Mouse (Mus musculus) heart, embryonic 16.5 days (tissue): ENCODE data around the gene 4933411K16Rik. TPM values are rescaled to one million over a fixed set of nuclear protein-coding genes. Genes with fewer than 3 reads are reported as not detected.

ENCODE experiments used
- ATAC-seq: fragments of 200-750 bp; cut with Nextera tagmentation; replicated peaks from 2 replicates; pipeline ENCODE4 v1.8.0; 2017; ENCODE audit warnings: moderate number of reproducible peaks; ENCODE audit not compliant: insufficient read depth, low FRiP score; ENCODE audit errors: extremely low read depth
- H3K27ac ChIP-seq: fragments of 300-500 bp; sonication (generic); 2 replicates; pipeline ENCODE4 v1.5.1; 2014; ENCODE audit warnings: mild to moderate bottlenecking, low read length, control low read depth, moderate library complexity
- H3K27me3 ChIP-seq: fragments of 300-500 bp; sonication (generic); 2 replicates; pipeline ENCODE4 v1.6.1; 2014; ENCODE audit warnings: low read length, mixed read lengths; ENCODE audit not compliant: control insufficient read depth, insufficient read depth
- H3K36me3 ChIP-seq: fragments of 300-500 bp; sonication (generic); 2 replicates; pipeline ENCODE4 v1.6.1; 2014; ENCODE audit not compliant: control insufficient read depth, insufficient read depth
- H3K4me1 ChIP-seq: fragments of 300-500 bp; sonication (generic); 2 replicates; pipeline ENCODE4 v1.6.1; 2014; ENCODE audit warnings: low read length, mixed read lengths; ENCODE audit not compliant: control insufficient read depth, insufficient read depth
- H3K4me2 ChIP-seq: fragments of 300-500 bp; sonication (generic); 2 replicates; pipeline ENCODE4 v1.6.1; 2014; ENCODE audit warnings: low read depth, mild to moderate bottlenecking, control low read depth, low read length
- H3K4me3 ChIP-seq: fragments of 300-500 bp; sonication (generic); 2 replicates; pipeline ENCODE4 v1.5.1; 2014; ENCODE audit warnings: mild to moderate bottlenecking, control low read depth, low read length
- H3K9ac ChIP-seq: fragments of 300-500 bp; sonication (generic); 2 replicates; pipeline ENCODE4 v1.6.1; 2014; ENCODE audit warnings: low read length, control low read depth
- H3K9me3 ChIP-seq: fragments of 300-500 bp; sonication (generic); replicated peaks from 2 replicates; pipeline ENCODE4 v1.6.1; 2016; ENCODE audit warnings: low read length; ENCODE audit not compliant: control insufficient read depth
- WGBS: fragments of 180-500 bp; shearing (Covaris S2); extraction: QIAGEN DNeasy Blood & Tissue Kit; methylation state at CpG from one replicate; pipeline ENCODE4 v1.1.7; 2014; 5-methylcytosine and 5-hydroxymethylcytosine counted together
- polyA plus RNA-seq: library from polyadenylated mRNA; unstranded; fragments of >200 nt; fragmentation: Nextera tagmentation; extraction: Ambion mirVana; gene quantifications from 2 replicates; pipeline ENCODE4 v1.2.1, GENCODE M21; 2015

The 4933411K16Rik gene
- not detected in 2 replicates for polyA plus RNA-seq

- no peaks in the 10 kb centered on the region for H3K9me3 ChIP-seq
- no peak within 1 kb of the TSS for H3K4me3 ChIP-seq
- no peak within 1 kb of the TSS for H3K4me2 ChIP-seq
- no peaks in the 10 kb centered on the region for H3K36me3 ChIP-seq
- H3K27me3 ChIP-seq, result no peaks in the 10 kb centered on the region
- H3K9ac ChIP-seq, result no peak within 1 kb of the TSS
- H3K4me1 ChIP-seq, result no peaks in the 10 kb centered on the region
- H3K27ac ChIP-seq, result no peak within 1 kb of the TSS
- WGBS, result 64% methylated on average over 4 of the region's 4 CpGs
- ATAC-seq, result no peak
Observed at GRCm38 (mm10) chr19:42051948-42052347, at the start of gene 4933411K16Rik. Gene 4933411K16Rik (plus strand): TSS chr19:42052248.

DNA sequence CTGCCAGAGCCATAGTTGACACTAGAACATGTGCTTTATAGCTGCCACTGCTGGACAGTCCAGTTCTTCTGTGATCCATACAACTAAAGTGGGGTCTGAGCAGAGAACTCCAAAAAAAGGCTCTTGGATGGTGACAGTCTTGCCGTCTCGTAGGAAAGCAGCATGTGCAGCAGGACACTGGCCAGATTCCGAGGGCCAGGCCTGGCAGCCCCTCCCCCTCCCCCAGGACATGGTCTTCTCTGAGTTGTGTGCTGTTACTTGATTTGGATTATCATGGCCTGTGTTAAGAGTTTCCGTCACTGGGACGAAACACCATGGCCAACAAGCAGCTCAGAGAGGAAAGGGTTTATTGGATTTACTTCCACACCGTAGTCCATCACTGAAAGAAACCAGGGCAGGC, 47.8 kb upstream of the 4933411K16Rik start:
- WGBS, result 36% methylated on average over 6 of the region's 6 CpGs
- no peak overlapping the region for H3K4me2 ChIP-seq
- H3K4me1 ChIP-seq, result peaks cover 52% of the 10 kb centered on the region
- no peak overlapping the region for H3K27ac ChIP-seq
- no peaks in the 10 kb centered on the region for H3K9me3 ChIP-seq
- no peaks in the 10 kb centered on the region for H3K27me3 ChIP-seq
- no peak for ATAC-seq
- H3K4me3 ChIP-seq, result no peak overlapping the region
- no peaks in the 10 kb centered on the region for H3K36me3 ChIP-seq
- H3K9ac ChIP-seq, result no peak overlapping the region

- H3K4me1 ChIP-seq, result peaks cover 38% of the 10 kb centered on the region
- ATAC-seq, result no peak
- no peaks in the 10 kb centered on the region for H3K9me3 ChIP-seq
- peak overlapping the region; percentile 38 for H3K27ac ChIP-seq
- no peak overlapping the region for H3K4me2 ChIP-seq
- 43% methylated on average over 3 of the region's 3 CpGs for WGBS
- no peak overlapping the region for H3K4me3 ChIP-seq
- 0 out of 2 replicates have a peak overlapping the region, but pooled peaks have one; percentile 26 for H3K9ac ChIP-seq
- H3K27me3 ChIP-seq, result no peaks in the 10 kb centered on the region
- no peaks in the 10 kb centered on the region for H3K36me3 ChIP-seq
Observed at GRCm38 (mm10) chr19:42005616-42006015, 46.4 kb upstream of the 4933411K16Rik start.

DNA sequence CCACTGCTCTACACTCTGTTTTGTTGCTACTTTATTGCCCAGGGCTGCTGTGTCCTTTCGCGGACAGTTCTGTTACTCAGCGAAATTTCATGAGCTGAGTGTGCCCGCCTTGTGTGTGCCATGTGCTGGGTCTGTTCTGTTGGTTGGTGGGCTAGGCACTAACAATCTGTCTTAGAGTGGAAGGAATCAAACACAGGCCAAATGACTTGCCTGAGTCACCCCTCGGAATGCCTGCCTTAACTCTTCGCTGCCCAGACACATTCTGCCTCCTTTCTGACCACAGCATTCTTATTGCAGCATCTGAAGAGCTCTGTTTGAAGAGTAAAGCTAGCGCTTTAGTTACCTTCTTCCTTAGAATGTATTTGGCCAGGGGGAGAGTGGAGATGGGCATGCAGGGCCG, 45.5 kb upstream of the 4933411K16Rik start:
- Histone ChIP-seq H3K27ac (no peak overlapping the region), H3K9me3 (no peaks in the 10 kb centered on the region), H3K27me3 (no peaks in the 10 kb centered on the region), H3K4me1 (peaks cover 31% of the 10 kb centered on the region), H3K36me3 (no peaks in the 10 kb centered on the region), H3K4me3 (no peak overlapping the region), H3K9ac (no peak overlapping the region), H3K4me2 (no peak overlapping the region)
- 69% methylated on average over 8 of the region's 8 CpGs for WGBS
- ATAC-seq, result no peak

GRCm38 (mm10) chr19:42008586-42008985, 43.5 kb upstream of the 4933411K16Rik start:
- H3K4me1 ChIP-seq, result peaks cover 31% of the 10 kb centered on the region
- no peak overlapping the region for H3K9ac ChIP-seq
- no peak overlapping the region for H3K4me2 ChIP-seq
- no peaks in the 10 kb centered on the region for H3K36me3 ChIP-seq
- no peak overlapping the region for H3K4me3 ChIP-seq
- no peaks in the 10 kb centered on the region for H3K27me3 ChIP-seq
- 43% methylated on average over 3 of the region's 3 CpGs for WGBS
- ATAC-seq, result no peak
- no peaks in the 10 kb centered on the region for H3K9me3 ChIP-seq
- H3K27ac ChIP-seq, result peak overlapping the region; percentile 53

DNA sequence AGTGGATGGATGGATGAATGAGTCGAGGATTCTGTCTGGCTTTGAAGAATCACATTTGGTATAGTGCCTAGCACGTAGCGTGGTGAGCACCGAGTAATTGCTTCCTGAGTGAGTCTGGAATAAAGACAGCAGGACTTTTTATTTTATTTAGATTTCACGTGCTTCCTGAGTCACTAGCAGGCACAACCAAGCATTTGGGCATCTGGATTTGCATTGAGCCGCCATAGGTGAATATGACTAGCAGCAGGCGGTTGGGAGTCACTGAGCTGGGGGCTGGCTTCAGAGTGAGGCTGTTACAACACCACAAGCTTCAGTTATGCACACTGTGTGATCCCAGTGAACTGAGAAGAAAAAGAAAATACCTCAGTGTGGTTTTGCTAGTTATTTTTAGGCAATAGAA, 43.0 kb upstream of the 4933411K16Rik start:
- H3K4me1 ChIP-seq, result peaks cover 29% of the 10 kb centered on the region
- WGBS, result 56% methylated on average over 7 of the region's 7 CpGs
- H3K36me3 ChIP-seq, result no peaks in the 10 kb centered on the region
- no peak overlapping the region for H3K9ac ChIP-seq
- H3K4me2 ChIP-seq, result no peak overlapping the region
- ATAC-seq, result no peak
- H3K27me3 ChIP-seq, result no peaks in the 10 kb centered on the region
- H3K27ac ChIP-seq, result peak overlapping the region; percentile 53
- no peak overlapping the region for H3K4me3 ChIP-seq
- no peaks in the 10 kb centered on the region for H3K9me3 ChIP-seq

- H3K36me3 ChIP-seq, result no peaks in the 10 kb centered on the region
- H3K27me3 ChIP-seq, result no peaks in the 10 kb centered on the region
- no peak overlapping the region for H3K27ac ChIP-seq
- no peak for ATAC-seq
- H3K4me3 ChIP-seq, result no peak overlapping the region
- 74% methylated on average over 4 of the region's 4 CpGs for WGBS
- no peaks in the 10 kb centered on the region for H3K9me3 ChIP-seq
- H3K4me1 ChIP-seq, result peaks cover 20% of the 10 kb centered on the region
- H3K4me2 ChIP-seq, result no peak overlapping the region
- H3K9ac ChIP-seq, result no peak overlapping the region
Observed at GRCm38 (mm10) chr19:42010436-42010835, 41.6 kb upstream of the 4933411K16Rik start.

DNA sequence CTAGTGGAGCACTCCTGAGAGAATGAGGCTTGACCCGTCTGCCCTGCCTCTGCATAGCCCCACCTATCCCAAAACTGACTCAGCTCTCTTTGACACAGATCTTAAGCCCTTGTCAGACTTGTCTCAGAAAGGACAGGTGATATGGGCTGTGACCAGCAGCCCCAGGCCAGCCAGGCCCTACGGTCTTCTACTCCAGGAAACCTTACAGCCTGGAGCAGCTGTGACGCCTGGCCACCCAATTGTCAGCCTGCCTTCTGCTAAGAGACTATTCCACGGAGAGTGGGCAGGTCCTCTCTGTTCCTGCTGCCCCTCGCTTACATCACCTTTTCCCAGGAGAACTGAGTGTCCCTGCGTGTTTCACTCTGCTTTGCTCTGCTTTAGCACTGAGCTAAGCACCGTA, 40.9 kb upstream of the 4933411K16Rik start:
- Histone ChIP-seq H3K4me3 (no peak overlapping the region), H3K27me3 (no peaks in the 10 kb centered on the region), H3K9ac (no peak overlapping the region), H3K36me3 (no peaks in the 10 kb centered on the region), H3K4me2 (no peak overlapping the region), H3K9me3 (no peaks in the 10 kb centered on the region), H3K27ac (no peak overlapping the region), H3K4me1 (peaks cover 14% of the 10 kb centered on the region)
- WGBS, result 78% methylated on average over 7 of the region's 7 CpGs
- ATAC-seq, result no peak

DNA sequence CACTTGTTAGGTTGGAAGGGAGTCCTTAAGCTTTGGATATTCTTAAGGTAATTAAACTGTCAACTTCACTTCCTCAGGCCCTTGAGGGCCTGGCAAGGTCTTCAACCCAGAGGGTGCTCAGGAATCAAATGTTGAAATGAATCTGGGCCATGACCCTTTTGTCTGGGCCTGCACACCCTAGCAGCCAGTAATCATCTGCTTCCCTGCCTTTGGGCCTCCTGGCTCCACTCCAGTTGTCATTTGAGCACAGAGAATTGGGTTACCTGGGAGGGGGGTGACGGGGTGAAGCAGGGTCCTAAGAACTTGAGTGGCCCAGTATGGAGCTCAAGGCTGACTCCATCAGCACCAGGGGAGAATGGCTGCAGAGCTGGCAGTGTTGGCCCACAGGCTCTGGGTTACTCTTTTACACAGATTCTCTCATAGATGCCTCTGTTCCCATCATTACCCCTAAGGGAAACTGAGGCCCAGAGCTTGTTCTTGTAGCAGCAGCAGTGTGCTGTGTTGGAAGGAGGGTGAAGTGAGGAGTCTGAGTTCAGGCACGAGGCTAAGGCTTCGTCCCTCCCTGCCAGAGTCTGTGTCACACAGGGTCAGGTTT, 37.7 kb upstream of the 4933411K16Rik start:
- no peak for ATAC-seq
- no peak overlapping the region for H3K27ac ChIP-seq
- 84% methylated on average over 3 of the region's 3 CpGs for WGBS

More for the DNA sequence above, 37.7 kb upstream of the 4933411K16Rik start:
- no peak overlapping the region for H3K9ac ChIP-seq
- H3K4me2 ChIP-seq, result no peak overlapping the region
- H3K36me3 ChIP-seq, result no peaks in the 10 kb centered on the region
- H3K27me3 ChIP-seq, result no peaks in the 10 kb centered on the region
- peaks cover 15% of the 10 kb centered on the region for H3K4me1 ChIP-seq
- no peak overlapping the region for H3K4me3 ChIP-seq
- H3K9me3 ChIP-seq, result no peaks in the 10 kb centered on the region
